Mouse (Mus musculus) left cerebral cortex, postnatal 36 days (tissue): ENCODE data around the gene Snapc3. TPM values are rescaled to one million over a fixed set of nuclear protein-coding genes. Genes with fewer than 3 reads are reported as not detected.
"Not testable (repeated sequence)": the region's sequence is repeated elsewhere in the genome, so short reads cannot be mapped to it uniquely, and the experiment has no call there.

ENCODE experiments used
- DNase-seq, 2 experiments: peaks; one replicate each; pipeline ENCODE4 v3.0.0; 2021 to 2022; ENCODE audit warnings: low spot score in 2 of 2, mixed read lengths in 1 of 2
- intact Hi-C: fragments of 180-260 bp; cut with DNase I; formaldehyde crosslinking; loops from one replicate; pipeline ENCODE4 v1.15.1; 2025
- total RNA-seq, 2 experiments: library from RNA; stranded (reverse); gene quantifications; 2 replicates each; pipeline ENCODE4 v1.2.3; 2021

The Snapc3 gene
- total RNA-seq, 2 experiments from 2014 or later, result 30.9 to 43.3 TPM

DNA sequence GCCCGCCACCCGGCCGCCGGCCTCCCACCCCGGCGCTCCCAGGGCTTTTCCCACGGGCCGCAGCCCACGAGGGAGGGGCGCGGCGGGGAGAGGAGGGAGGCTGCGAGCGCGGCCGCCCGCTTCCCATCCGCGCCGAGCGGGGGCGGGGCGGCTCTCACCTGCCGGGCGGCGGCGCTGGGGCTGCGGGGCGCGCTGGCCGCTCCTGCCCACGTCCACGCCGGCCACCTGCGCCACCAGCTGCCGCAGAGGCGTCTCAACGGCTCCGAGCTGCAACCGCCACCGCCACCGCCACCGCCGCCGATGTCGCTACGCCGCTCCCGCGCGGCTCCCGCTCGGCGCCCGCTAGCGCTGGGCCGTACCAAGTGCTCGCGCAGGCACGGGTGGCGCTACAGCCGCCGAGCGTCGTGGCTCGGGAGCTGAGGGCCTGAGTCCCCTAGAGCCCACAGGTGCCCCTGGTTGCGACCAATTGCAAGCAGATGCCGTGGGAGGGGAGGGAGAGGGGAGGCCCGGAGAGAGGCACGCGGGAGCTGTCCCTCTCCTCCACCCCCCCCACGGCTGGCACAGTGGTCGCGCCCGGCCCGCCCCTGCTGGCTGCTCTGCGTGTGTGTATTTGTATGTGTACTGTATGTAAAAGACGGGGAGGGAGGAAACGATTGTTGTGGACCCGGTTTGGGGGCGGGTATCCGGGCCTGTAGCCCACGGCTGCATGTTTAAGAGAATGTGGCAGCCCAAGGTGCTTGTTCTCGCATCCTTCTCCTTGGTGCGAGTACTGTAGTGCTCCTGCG lies 68.8 kb downstream of the Snapc3 start, which contains the start of gene Psip1:
TSS of gene Psip1 (minus strand) at position 343 of the 785 bp plus-strand sequence.
- intact Hi-C loops, result loop anchor here (1.0 kb wide), 2 partner anchors 39 to 90 kb away; partner anchors contain the start of gene Ccdc171
- peak; percentile 91 to 92 for DNase-seq

GRCm38 (mm10) chr4:83489121-83489520 lies 71.6 kb downstream of the Snapc3 start:
- no peak for DNase-seq
- intact Hi-C loops, result no loop called here

GRCm38 (mm10) chr4:83493112-83493511 lies 75.6 kb downstream of the Snapc3 start:
- intact Hi-C loops, result no loop called here
- no peak for DNase-seq

DNA sequence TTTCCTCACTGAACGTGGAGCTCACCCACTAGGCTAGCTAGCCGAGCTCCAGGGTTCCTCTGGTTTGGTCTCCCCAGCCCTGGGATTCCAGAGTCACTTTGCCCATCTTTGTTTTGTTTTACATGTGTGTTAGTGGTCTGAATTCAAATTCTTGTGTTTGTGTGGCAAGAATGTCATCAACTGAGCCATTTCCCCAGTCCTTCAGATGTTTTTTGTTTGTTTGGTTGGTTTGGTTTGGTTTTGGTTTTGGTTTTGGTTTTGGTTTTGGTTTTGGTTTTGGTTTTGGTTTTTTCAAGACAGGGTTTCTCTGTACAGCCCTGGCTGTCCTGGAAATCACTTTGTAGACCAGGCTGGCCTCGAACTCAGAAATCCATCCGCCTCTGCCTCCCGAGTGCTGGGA lies 79.5 kb downstream of the Snapc3 start:
- DNase-seq, intact Hi-C loops: not testable (repeated sequence)

- no peak for DNase-seq
- intact Hi-C loops, result no loop called here
Observed at GRCm38 (mm10) chr4:83500154-83501036, 82.9 kb downstream of the Snapc3 start.

GRCm38 (mm10) chr4:83501037-83501430 lies 83.5 kb downstream of the Snapc3 start:
- intact Hi-C loops, result no loop called here
- no peak for DNase-seq

- DNase-seq, result no peak
- intact Hi-C loops, result no loop called here
Observed at GRCm38 (mm10) chr4:83509600-83509999, 92.1 kb downstream of the Snapc3 start.

GRCm38 (mm10) chr4:83511083-83511482 lies 93.6 kb downstream of the Snapc3 start:
- intact Hi-C loops, result no loop called here
- DNase-seq, result no peak

DNA sequence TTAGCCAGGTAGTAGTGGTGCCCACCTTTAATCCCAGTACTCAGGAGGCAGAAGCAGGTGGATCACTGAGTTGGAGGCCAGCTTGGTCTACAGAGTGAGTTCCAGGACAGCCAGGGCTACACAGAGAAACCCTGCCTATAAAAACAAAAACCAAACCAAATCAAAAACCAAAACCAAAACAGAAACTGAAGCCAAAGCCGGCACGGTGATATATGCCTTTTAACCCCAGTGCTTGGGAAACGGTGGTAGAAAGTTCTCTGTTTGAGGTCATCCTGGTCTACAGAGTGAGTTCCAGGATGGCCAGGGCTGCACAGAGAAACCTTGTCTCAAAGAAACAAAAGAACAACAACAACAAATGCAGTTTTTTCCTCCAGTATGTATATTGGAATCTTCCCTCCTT lies 94.7 kb downstream of the Snapc3 start:
- intact Hi-C loops, result no loop called here

DNA sequence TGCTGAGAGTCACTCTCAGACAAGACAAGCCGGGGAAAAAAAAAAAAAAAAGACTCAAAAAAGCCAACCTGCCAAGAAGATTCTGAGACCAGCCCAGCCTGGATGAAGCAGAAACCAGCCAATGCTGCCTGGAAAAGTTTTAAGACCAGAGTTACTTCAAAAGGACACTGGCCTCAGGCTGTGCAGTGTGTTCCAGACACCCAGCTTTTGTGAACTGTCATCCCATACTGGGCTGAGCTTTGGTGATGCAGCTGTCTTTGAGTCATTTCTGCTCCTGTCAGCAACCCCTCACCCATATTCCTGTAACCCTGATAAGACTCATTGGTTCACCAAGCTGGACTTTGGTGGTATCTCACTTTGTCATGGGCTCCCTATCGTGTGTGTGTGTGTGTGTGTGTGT lies 95.1 kb downstream of the Snapc3 start:
- intact Hi-C loops, result no loop called here
- no peak for DNase-seq

More for the DNA sequence above, 94.7 kb downstream of the Snapc3 start:
- no peak for DNase-seq

GRCm38 (mm10) chr4:83514183-83514582 lies 96.7 kb downstream of the Snapc3 start:
- no peak for DNase-seq
- intact Hi-C loops, result no loop called here

GRCm38 (mm10) chr4:83514976-83515669 lies 97.6 kb downstream of the Snapc3 start:
- no peak for DNase-seq
- intact Hi-C loops, result no loop called here

DNA sequence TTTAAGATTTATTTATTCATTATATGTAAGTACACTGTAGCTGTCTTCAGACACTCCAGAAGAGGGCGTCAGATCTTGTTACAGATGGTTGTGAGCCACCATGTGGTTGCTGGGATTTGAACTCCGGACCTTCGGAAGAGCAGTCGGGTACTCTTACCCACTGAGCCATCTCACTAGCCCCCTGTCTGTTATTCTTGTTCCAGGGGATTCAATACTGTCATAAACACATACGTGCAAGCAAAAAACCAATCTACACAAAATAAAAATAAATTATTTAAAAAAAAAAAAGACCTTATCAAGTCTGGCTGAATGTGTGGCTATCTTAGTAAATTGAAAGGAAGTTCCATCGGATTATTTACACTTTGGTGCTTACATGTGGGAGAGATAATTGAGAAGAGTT lies 98.6 kb downstream of the Snapc3 start:
- DNase-seq, intact Hi-C loops: not testable (repeated sequence)

Other genes with a start within 250 kb of the Snapc3 start
- gene Ttc39b, start 93.5 kb upstream of the Snapc3 start, total RNA-seq, result 10 to 100 TPM; 59.7 to 62.8 TPM
- 100 to 1,000 TPM; 180 to 201 TPM for gene Psip1, start 68.7 kb downstream of the Snapc3 start, total RNA-seq
- gene Ccdc171, start 107.8 kb downstream of the Snapc3 start, total RNA-seq, result 1 to 10 TPM; 2.9 to 4.7 TPM